Mouse (Mus musculus) cerebellum, adult 11-12 months (tissue): ENCODE measurements around the gene Prcp.
"Not testable (repeated sequence)": the region's sequence is repeated elsewhere in the genome, so short reads cannot be mapped to it uniquely, and the experiment has no call there.

Experiments used
- DNase-seq: peaks from one replicate; pipeline ENCODE4 v3.0.0; 2022

Prcp gene

GRCm38 (mm10) chr7:92890618-92891230, 16.5 kb downstream of the Prcp start:
- DNase-seq, result no peak

- no peak for DNase-seq
Measured at GRCm38 (mm10) chr7:92893478-92893877, 19.2 kb downstream of the Prcp start.

- no peak for DNase-seq
Measured at GRCm38 (mm10) chr7:92896036-92896435, 21.8 kb downstream of the Prcp start.

- DNase-seq, result no peak
Measured at GRCm38 (mm10) chr7:92897021-92897420, 22.8 kb downstream of the Prcp start.

- peak; percentile 62 for DNase-seq
Measured at GRCm38 (mm10) chr7:92903360-92904038, 29.2 kb downstream of the Prcp start.

GRCm38 (mm10) chr7:92904285-92904684, 30.0 kb downstream of the Prcp start:
- not testable (repeated sequence) for DNase-seq

- no peak for DNase-seq
Measured at GRCm38 (mm10) chr7:92920172-92920856, 46.0 kb downstream of the Prcp start.

GRCm38 (mm10) chr7:92920857-92921172, 46.5 kb downstream of the Prcp start:
- DNase-seq, result no peak

GRCm38 (mm10) chr7:92932792-92933191, 58.5 kb downstream of the Prcp start:
- no peak for DNase-seq

GRCm38 (mm10) chr7:92933308-92933948, 59.2 kb downstream of the Prcp start:
- not testable (repeated sequence) for DNase-seq

GRCm38 (mm10) chr7:92936747-92937146, 62.5 kb downstream of the Prcp start:
- DNase-seq, result no peak

GRCm38 (mm10) chr7:92937955-92938354, 63.7 kb downstream of the Prcp start:
- no peak for DNase-seq

- DNase-seq, result no peak
Measured at GRCm38 (mm10) chr7:92939776-92940175, 65.5 kb downstream of the Prcp start.

- DNase-seq, result no peak
Measured at GRCm38 (mm10) chr7:92950775-92951174, 76.5 kb downstream of the Prcp start.

- DNase-seq, result no peak
Measured at GRCm38 (mm10) chr7:92952210-92952609, 77.9 kb downstream of the Prcp start.

GRCm38 (mm10) chr7:92959758-92960157, 85.5 kb downstream of the Prcp start:
- no peak for DNase-seq

GRCm38 (mm10) chr7:92961876-92962275, 87.6 kb downstream of the Prcp start:
- no peak for DNase-seq

- DNase-seq, result no peak
Measured at GRCm38 (mm10) chr7:92964754-92965501, 90.7 kb downstream of the Prcp start.

GRCm38 (mm10) chr7:92967381-92968127, 93.3 kb downstream of the Prcp start:
- peak; percentile 22 for DNase-seq

- DNase-seq, result no peak
Measured at GRCm38 (mm10) chr7:92977429-92977828, 103.2 kb downstream of the Prcp start.

GRCm38 (mm10) chr7:92978225-92978624, 104.0 kb downstream of the Prcp start:
- no peak for DNase-seq

- not testable (repeated sequence) for DNase-seq
Measured at GRCm38 (mm10) chr7:92978720-92979119, 104.5 kb downstream of the Prcp start.
